Mouse (Mus musculus): Measurements from ENCODE around the gene Slc27a5.

GRCm38 (mm10) chr7:12966104-12966845 lies 31.7 kb downstream of the Slc27a5 start:
- no peak for TF ChIP-seq POLR2A (IDR thresholded peaks at IDR 0.05; ENCODE audit: extremely low read depth, insufficient read depth, low read length)
- no peak for TF ChIP-seq CTCF (IDR thresholded peaks at IDR 0.05; ENCODE audit: extremely low read depth, insufficient read depth, low read length)

Measured in cortical plate, adult 2 months (tissue).